Mouse (Mus musculus) splenic B cell, adult 2 months (primary cell): ENCODE measurements around the gene Gprin1.

Experiments
- DNase-seq: peaks from one replicate; pipeline ENCODE4 v3.0.0-alpha.2; 2011; ENCODE audit warnings: low read depth, low spot score
- H3K27me3 ChIP-seq: 2 replicates; pipeline ENCODE4 v1.6.1; 2012; ENCODE audit warnings: mild to moderate bottlenecking, low read length, moderate library complexity, mixed read lengths; ENCODE audit not compliant: control insufficient read depth, poor library complexity, insufficient read depth, severe bottlenecking
- H3K36me3 ChIP-seq: 2 replicates; pipeline ENCODE4 v1.6.1; 2012; ENCODE audit warnings: mild to moderate bottlenecking, low read length, moderate library complexity, mixed read lengths; ENCODE audit not compliant: control insufficient read depth, poor library complexity, insufficient read depth, severe bottlenecking

The Gprin1 gene

GRCm38 (mm10) chr13:54687096-54687495 lies 62.6 kb downstream of the Gprin1 start:
- H3K27me3 ChIP-seq = no peaks in the 10 kb centered on the region
- peak; percentile 86 for DNase-seq
- H3K36me3 ChIP-seq = peaks cover 13% of the 10 kb centered on the region
